Mouse (Mus musculus): ENCODE measurements at regions not wholly inside any gene's neighbourhood (a gene's known extent, or its start where the extent isn't known, plus 50 kb on each side); places are given as distances from the start of the nearest gene placed in this dataset.
"Not testable (repeated sequence)": the region's sequence is repeated elsewhere in the genome, so short reads cannot be mapped to it uniquely, and the experiment has no call there.

DNA sequence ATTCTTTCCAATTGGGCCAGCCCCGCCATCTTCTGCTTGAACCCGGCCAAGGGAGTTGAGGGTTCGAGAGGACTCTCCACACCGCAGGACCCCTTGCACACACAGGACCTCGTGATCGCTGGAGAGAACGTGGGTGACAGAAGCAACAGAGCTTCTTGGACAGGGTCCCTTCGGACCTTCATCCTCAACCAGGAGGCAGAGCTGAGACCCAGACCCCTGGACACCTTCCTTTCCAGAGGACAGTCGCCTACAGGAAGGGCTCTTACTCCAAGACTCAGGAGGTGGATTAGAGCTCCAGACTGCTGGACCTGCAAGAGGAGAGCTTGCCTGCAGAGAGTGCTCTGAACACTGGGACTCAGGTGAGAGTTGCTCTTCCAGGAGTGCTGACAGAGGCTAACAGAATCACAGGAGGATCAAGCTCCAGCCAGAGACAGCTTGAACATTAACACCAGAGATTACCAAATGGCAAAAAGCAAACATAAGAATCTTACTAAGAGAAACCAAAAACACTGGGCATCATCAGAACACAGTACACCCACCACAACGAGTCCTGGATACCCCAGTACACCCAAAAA is 99.3 kb upstream of the Arid1b start:
- H3K36me3 ChIP-seq (ENCODE audit: control insufficient read depth, insufficient read depth, low read length, poor library complexity, severe bottlenecking); H3K27me3 ChIP-seq (ENCODE audit: control insufficient read depth, insufficient read depth, low read length, poor library complexity, severe bottlenecking); DNase-seq (ENCODE audit: low read depth, low spot score): not testable (repeated sequence)

DNA sequence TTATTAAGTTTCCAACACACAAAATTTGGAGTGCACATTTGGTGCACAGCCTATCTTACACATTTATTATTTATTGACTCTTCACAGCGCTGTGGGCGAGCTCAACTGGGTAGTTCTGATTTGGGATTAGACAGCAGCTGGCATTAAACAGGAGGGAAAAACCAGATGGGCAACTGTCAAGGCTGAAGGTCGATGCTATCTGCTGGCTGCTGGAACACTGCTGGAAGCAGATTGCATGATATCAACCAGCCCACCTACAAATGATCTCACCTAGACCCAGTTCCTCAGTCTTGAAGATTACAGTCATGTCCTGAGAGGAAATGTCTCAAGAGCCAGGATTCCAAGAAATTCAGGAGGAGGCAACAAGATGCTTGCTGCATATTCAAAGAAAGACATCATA is 91.0 kb upstream of the Arid1b start:
- H3K27me3 ChIP-seq (ENCODE audit: control insufficient read depth, insufficient read depth, low read length, poor library complexity, severe bottlenecking), result no peaks in the 10 kb centered on the region
- DNase-seq (ENCODE audit: low read depth, low spot score), result no peak
- H3K36me3 ChIP-seq (ENCODE audit: control insufficient read depth, insufficient read depth, low read length, poor library complexity, severe bottlenecking), result no peaks in the 10 kb centered on the region

DNA sequence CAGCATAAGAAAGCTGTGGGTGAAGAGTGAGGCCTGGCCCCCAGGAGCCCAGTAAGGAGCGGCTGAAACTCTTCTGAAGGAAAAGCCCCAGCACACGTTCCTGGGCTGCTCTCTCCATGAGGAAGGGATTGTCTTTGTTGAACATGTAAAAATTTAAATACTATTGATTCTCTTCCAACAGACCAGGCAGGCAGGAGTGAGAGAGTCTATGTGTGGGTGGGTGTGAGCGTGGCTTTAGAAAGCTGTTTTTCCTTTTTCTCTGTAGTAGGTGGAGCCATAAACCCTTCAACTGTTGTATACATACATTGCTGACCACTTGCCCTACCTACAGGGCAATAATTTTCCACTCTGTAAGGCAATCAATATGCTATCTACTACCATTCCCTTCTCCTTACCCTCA is 87.6 kb upstream of the Arid1b start:
- DNase-seq (ENCODE audit: low read depth, low spot score), result no peak
- H3K36me3 ChIP-seq (ENCODE audit: control insufficient read depth, insufficient read depth, low read length, poor library complexity, severe bottlenecking), result no peaks in the 10 kb centered on the region
- H3K27me3 ChIP-seq (ENCODE audit: control insufficient read depth, insufficient read depth, low read length, poor library complexity, severe bottlenecking), result no peaks in the 10 kb centered on the region

DNA sequence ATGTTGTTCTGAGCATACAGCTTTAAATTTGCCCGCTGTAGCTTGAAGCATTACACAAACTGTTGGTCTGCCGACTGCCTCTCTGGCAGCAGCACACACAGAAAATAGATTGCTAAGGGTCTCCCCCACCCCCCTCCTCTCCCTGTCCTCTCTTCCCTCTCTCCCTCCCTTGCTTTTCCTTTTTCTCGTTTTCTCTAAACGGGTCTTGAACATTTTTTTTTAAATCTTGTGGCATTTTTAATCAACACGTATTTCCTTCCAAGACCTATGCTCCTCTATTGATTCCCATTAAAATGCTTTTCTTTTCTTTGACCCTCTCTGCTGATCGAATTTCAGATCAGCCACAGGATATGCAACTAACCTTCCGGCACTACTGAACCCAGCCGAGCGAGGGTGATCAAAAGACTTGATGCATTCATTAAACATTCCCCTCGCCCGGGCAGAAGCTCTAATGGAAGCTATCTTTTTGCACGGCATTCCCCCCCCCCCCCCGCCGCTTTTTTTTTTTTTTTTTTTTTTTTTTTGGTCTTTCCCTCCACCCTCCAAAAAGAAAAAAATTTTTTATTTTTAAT is 86.9 kb upstream of the Arid1b start:
- H3K36me3 ChIP-seq (ENCODE audit: control insufficient read depth, insufficient read depth, low read length, poor library complexity, severe bottlenecking), result no peaks in the 10 kb centered on the region
- H3K27me3 ChIP-seq (ENCODE audit: control insufficient read depth, insufficient read depth, low read length, poor library complexity, severe bottlenecking), result no peaks in the 10 kb centered on the region
- DNase-seq (ENCODE audit: low read depth, low spot score), result peak; percentile 34

DNA sequence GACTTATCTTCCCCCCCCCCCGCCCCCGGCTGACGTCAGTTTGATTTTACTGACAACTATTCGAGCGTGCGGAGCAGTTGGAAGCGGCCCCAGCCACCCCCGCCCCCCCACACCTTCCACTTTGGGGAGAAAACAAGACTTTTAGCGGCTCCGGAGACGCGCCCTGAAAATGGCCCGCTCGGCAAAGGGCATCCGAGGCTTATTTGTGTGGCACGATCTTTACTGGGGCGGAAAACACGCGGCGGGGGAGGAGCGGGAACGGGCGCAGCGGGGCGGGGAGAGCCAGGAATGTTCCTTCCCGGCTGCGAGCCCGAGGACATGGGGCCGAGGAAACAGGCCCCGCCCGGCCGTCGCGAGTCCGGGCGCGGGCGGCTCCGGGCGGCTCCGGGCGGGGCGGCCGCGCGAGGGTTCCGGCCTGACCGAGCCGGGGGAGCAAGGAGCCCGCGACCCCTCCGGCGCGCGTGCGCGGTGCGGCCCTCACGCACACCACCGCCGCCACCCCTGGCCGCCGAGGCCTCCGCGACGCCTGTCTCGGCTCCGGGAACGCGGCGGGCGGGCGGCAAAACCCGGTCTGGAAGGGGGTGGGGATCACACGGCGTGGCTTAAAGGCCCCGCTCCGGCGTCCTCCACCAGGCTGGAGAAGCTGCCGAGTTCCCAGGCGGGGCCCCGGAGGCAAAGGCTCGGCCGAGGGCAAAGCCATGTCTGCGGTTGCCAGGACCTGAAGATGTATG is 86.1 kb upstream of the Arid1b start:
- peak; percentile 86 for DNase-seq (ENCODE audit: low read depth, low spot score)
- H3K36me3 ChIP-seq (ENCODE audit: control insufficient read depth, insufficient read depth, low read length, poor library complexity, severe bottlenecking), result no peaks in the 10 kb centered on the region
- no peaks in the 10 kb centered on the region for H3K27me3 ChIP-seq (ENCODE audit: control insufficient read depth, insufficient read depth, low read length, poor library complexity, severe bottlenecking)

DNA sequence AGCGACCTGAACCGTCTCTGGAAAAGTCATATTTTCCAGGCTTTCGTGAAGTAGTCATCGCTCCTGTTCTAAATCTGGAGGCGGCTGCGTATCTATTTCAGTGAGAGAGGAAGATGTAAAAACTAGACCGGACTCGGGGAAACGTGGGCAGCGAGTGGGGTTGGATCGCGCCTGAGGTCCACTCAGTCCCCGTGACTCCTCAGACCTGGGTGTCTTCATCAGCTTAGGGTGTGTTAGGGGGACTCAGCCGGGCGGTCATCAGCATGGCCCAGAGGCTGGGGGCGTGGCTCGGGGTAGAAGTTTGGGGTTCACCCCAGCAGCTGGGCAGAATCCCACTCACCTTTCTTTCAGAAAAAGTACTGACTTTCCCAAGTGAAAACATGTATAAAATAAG is 85.6 kb upstream of the Arid1b start:
- DNase-seq (ENCODE audit: low read depth, low spot score), result no peak
- no peaks in the 10 kb centered on the region for H3K27me3 ChIP-seq (ENCODE audit: control insufficient read depth, insufficient read depth, low read length, poor library complexity, severe bottlenecking)

DNA sequence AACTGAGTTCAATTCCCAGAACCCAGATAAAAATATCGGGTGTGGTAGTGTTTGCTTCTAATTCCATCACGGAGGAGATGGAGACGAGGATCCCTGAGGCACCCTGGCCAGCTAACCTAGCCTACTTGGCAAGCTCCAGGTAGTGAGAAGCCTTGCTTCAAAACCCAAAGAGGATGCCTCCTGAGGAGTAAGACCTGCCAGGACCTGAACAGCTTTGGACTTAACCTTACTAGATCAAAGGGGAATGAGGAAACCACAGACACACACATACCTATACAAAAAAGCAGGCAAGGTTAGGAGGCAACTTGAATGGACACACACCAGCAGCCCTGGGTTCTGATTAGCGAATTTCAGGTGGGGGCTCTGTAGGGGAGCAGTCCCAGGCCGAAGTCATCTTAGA is 84.0 kb upstream of the Arid1b start:
- H3K27me3 ChIP-seq (ENCODE audit: control insufficient read depth, insufficient read depth, low read length, poor library complexity, severe bottlenecking), result no peaks in the 10 kb centered on the region
- no peak for DNase-seq (ENCODE audit: low read depth, low spot score)
- no peaks in the 10 kb centered on the region for H3K36me3 ChIP-seq (ENCODE audit: control insufficient read depth, insufficient read depth, low read length, poor library complexity, severe bottlenecking)

More for the DNA sequence above, 85.6 kb upstream of the Arid1b start:
- H3K36me3 ChIP-seq (ENCODE audit: control insufficient read depth, insufficient read depth, low read length, poor library complexity, severe bottlenecking), result no peaks in the 10 kb centered on the region

DNA sequence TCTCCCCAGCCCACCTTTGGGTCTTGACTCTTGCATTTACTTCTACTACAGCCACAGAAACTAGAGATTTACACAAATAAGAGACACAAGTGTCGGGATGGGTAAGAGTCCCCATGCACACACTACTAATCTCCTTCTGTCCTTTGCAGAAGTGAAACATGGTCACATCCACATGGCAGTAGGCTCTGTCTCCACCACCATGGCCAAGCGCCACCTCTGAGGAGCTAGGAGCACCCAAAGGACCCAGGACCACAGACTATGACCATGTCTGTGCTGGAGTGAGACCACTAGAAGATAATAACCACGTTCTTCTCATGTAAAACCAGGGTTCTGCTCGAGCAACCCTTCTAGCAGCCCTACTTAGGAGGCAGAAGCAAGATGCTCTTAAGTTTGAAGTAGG is 81.1 kb upstream of the Arid1b start:
- DNase-seq (ENCODE audit: low read depth, low spot score), result peak; percentile 19
- Histone ChIP-seq H3K27me3 (ENCODE audit: control insufficient read depth, insufficient read depth, low read length, poor library complexity, severe bottlenecking) (no peaks in the 10 kb centered on the region), H3K36me3 (ENCODE audit: control insufficient read depth, insufficient read depth, low read length, poor library complexity, severe bottlenecking) (no peaks in the 10 kb centered on the region)

DNA sequence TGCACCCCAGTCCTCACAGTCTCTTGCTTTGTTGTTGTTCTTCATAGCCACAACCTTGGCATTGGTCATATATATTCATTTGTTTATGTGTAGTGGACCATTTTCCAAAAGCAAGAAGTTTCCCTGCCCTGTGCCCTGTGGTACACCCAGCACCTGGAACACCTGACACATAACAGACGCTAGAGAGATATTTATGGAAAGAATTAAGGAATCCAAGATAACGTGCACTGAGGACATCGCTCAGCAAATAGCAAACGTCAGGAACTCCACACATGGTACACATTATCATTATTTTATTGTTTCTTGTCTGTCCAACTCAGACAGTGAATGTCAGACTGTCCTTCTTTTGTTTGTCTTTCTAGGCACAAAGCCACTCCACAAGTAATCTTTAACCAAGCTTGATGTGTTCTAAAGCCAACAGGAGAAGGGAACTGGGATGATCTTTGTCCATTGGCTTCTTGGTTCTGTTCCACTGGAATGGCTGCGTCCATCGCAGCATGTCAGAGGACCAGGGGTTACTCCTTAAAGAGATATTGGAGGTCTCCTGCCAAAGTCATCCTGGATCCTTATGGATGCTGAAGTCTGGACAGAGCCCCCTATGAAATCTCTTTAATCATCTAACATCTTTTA is 74.2 kb upstream of the Arid1b start:
- Histone ChIP-seq H3K27me3 (ENCODE audit: control insufficient read depth, insufficient read depth, low read length, poor library complexity, severe bottlenecking) (no peaks in the 10 kb centered on the region), H3K36me3 (ENCODE audit: control insufficient read depth, insufficient read depth, low read length, poor library complexity, severe bottlenecking) (no peaks in the 10 kb centered on the region)
- no peak for DNase-seq (ENCODE audit: low read depth, low spot score)

DNA sequence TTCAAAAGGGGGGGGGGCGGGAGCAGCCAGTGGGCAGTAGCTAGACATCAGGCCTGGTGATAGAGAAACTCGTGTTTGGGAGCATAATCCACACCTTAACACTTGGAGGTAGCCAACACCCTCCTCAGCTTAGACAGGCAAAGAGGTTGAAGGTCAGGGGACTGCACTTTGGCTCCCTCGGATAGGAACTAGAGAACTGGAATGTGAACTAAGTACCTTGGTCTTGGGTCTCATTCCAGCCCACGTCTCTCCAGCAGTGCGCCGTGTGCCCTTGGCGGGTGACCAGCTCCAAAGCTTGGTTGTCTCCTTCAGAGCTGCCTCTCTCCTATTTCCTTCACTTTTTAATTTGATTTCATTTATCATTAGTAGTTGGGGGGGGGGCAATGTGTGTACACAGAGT is 73.0 kb upstream of the Arid1b start:
- DNase-seq (ENCODE audit: low read depth, low spot score), result no peak
- Histone ChIP-seq H3K27me3 (ENCODE audit: control insufficient read depth, insufficient read depth, low read length, poor library complexity, severe bottlenecking) (no peaks in the 10 kb centered on the region), H3K36me3 (ENCODE audit: control insufficient read depth, insufficient read depth, low read length, poor library complexity, severe bottlenecking) (no peaks in the 10 kb centered on the region)

DNA sequence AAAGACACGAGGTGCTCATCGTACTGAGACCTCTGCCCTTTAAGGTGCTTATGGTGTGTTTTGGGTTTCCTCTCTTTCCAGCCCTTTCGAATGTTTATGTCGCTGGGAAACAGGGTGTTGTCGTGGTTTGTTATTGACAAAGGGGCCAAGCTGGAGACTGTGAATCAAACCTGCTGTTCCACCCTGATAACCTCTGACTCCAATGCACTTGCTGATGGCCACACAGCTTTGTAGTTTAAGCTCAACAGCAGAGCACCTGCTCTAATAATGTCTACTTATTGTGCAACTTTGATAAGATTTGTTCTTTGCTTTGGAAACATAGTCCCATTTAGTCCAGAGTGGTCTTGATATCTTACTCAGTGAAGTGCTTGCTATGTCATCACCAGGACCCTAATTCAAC is 65.5 kb upstream of the Arid1b start:
- no peaks in the 10 kb centered on the region for H3K36me3 ChIP-seq (ENCODE audit: control insufficient read depth, insufficient read depth, low read length, poor library complexity, severe bottlenecking)
- DNase-seq (ENCODE audit: low read depth, low spot score), result no peak

DNA sequence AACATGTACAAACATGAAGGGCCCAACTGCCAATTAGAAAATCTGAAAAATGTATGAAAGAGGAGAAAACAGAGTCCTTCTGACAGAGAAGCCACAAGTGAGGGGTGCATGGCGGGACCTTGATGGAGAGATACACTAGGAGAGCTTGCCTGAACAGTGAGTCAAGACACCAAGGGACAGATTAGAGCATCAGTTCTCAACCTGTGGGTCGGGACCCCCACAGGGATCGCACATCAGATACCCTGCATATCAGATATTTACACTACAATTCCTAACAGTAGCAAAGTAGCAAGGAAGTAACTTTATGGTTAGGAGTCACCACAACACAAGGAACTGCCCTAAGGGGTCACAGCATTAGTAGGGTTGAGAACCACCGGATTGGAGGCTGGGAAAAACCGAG is 58.9 kb upstream of the Arid1b start:
- Histone ChIP-seq H3K27me3 (ENCODE audit: control insufficient read depth, insufficient read depth, low read length, poor library complexity, severe bottlenecking) (no peaks in the 10 kb centered on the region), H3K36me3 (ENCODE audit: control insufficient read depth, insufficient read depth, low read length, poor library complexity, severe bottlenecking) (no peaks in the 10 kb centered on the region)
- DNase-seq (ENCODE audit: low read depth, low spot score), result no peak

More for the DNA sequence above, 65.5 kb upstream of the Arid1b start:
- H3K27me3 ChIP-seq (ENCODE audit: control insufficient read depth, insufficient read depth, low read length, poor library complexity, severe bottlenecking), result no peaks in the 10 kb centered on the region

DNA sequence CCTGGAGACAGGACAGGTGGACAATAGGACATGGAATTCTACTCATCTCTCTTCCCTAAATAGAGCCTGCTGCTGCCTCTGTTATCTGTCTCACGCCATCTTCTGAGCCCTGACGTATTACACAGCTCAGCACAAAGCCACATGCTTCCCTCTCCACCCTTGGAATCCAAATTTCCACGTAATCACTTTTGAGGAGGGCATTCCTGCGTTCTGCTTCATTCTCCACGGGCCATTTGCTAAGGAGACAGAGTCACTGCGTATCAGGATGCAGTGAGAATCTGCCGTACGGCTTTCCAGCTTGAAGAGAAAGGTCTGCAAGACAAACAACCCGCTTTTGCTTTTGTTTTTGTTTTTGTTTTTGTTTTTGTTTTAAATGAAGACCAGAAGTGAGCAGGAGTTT is 53.5 kb upstream of the Arid1b start:
- Histone ChIP-seq H3K27me3 (ENCODE audit: control insufficient read depth, insufficient read depth, low read length, poor library complexity, severe bottlenecking) (no peaks in the 10 kb centered on the region), H3K36me3 (ENCODE audit: control insufficient read depth, insufficient read depth, low read length, poor library complexity, severe bottlenecking) (no peaks in the 10 kb centered on the region)
- DNase-seq (ENCODE audit: low read depth, low spot score), result no peak

DNA sequence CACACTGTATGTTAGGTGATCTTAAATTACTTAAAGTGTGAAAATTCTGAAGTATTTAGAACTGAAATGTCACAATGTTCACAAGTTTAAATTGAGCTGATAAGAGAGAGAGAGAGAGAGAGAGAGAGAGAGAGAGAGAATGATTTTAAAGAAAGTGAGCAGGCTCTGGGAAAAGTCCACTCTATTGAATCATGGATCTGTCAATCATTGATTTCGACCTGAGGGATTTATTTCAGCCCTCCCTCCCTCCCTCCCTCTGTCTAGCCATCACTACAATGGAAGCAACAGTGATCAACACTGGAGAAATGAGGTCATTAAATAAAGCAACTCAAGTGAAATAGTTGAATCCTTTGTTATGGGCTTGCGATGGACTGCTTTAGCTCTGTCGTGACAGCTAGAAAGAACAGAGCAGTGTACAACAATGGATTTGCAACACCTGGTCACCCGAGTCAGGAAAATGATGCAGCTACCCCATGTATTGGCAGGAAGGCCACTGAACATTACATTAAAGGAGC is 52.8 kb upstream of the Arid1b start:
- Histone ChIP-seq H3K27me3 (ENCODE audit: control insufficient read depth, insufficient read depth, low read length, poor library complexity, severe bottlenecking) (no peaks in the 10 kb centered on the region), H3K36me3 (ENCODE audit: control insufficient read depth, insufficient read depth, low read length, poor library complexity, severe bottlenecking) (no peaks in the 10 kb centered on the region)
- no peak for DNase-seq (ENCODE audit: low read depth, low spot score)

DNA sequence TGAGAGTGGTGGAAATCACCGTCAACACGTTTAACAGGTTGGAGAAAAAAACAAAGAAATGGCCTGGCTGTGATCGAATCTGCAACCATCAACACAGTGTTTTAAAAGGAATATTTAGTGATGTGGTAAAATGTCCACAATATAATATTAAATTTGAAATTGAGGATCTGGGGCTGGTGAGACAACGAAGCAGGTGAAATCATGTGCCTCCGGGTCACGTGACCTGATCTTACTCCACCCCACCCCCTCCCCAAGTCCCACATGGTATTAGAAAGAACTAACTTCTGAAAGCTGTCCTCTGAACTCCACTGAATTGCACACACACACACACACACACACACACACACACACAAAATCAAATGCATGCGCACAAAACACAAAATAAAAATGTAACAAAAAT is 51.3 kb upstream of the Arid1b start:
- no peaks in the 10 kb centered on the region for H3K36me3 ChIP-seq (ENCODE audit: control insufficient read depth, insufficient read depth, low read length, poor library complexity, severe bottlenecking)
- DNase-seq (ENCODE audit: low read depth, low spot score), result no peak
- H3K27me3 ChIP-seq (ENCODE audit: control insufficient read depth, insufficient read depth, low read length, poor library complexity, severe bottlenecking), result no peaks in the 10 kb centered on the region
